Mouse (Mus musculus): ENCODE results near the gene Daxx. TPM values are rescaled to one million over a fixed set of nuclear protein-coding genes. Genes with fewer than 3 reads are reported as not detected.

Daxx gene
- polyA plus RNA-seq, 1 experiment from 2014 or later: 79.3 TPM

DNA sequence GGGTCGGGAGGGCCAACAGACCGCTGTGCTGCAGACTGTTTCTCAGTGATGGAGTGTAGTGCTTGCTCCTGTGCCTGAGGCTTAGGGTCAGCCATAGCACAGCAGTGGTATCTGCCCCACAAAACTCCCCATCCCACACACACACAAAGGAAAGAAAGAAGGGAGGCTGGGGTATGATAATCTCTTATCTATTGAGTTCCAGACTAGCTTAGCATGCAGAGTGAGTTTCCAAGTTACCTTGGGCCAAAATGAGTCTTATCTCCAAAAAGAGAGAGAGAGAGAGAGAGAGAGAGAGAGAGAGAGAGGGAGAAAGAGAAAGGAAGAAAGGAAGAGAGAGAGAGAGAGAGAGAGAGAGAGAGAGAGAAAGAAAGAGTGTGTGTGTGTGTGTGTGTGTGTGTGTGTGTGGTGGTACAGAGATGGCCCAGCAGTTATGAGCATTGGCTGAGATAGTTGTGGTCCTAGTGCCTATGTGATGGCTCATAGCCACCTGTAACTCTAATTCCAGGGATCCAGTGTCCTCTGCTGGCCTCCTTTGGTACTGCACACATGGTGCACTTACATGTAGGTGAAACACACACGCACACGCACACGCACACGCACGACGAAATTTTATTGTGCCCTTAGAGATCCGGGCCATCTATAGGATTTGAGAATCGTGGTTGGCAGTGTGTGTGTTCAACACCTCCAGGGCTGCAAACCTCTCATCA lies 15.5 kb downstream of the Daxx start:
- H3K27me3 ChIP-seq: no peaks in the 10 kb centered on the region
- H3K9ac ChIP-seq (replicated peaks): no peak overlapping the region
- no peak overlapping the region for H3K4me2 ChIP-seq
- H3K9me3 ChIP-seq: no peaks in the 10 kb centered on the region
- H3K4me1 ChIP-seq (replicated peaks): peaks cover 14% of the 10 kb centered on the region
- peaks cover 29% of the 10 kb centered on the region for H3K36me3 ChIP-seq
- H3K27ac ChIP-seq: no peak overlapping the region
- ATAC-seq (ENCODE audit: insufficient number of reproducible peaks, insufficient read depth, low FRiP score, low TSS enrichment, low read depth): no peak
- H3K4me3 ChIP-seq (replicated peaks): no peak overlapping the region
- WGBS: 83% methylated on average over 10 of the region's 10 CpGs

- H3K36me3 ChIP-seq: peaks cover 29% of the 10 kb centered on the region
Measured at GRCm38 (mm10) chr17:33925406-33926116, 16.3 kb downstream of the Daxx start.

GRCm38 (mm10) chr17:33926207-33926932 lies 17.2 kb downstream of the Daxx start:
- no peak overlapping the region for H3K4me2 ChIP-seq
- peaks cover 15% of the 10 kb centered on the region for H3K4me1 ChIP-seq (replicated peaks)
- H3K9ac ChIP-seq (replicated peaks): no peak overlapping the region
- H3K27me3 ChIP-seq: no peaks in the 10 kb centered on the region
- peaks cover 29% of the 10 kb centered on the region for H3K36me3 ChIP-seq
- no peak overlapping the region for H3K27ac ChIP-seq
- 79% methylated on average over 17 of the region's 17 CpGs for WGBS
- H3K9me3 ChIP-seq: no peaks in the 10 kb centered on the region
- ATAC-seq (ENCODE audit: insufficient number of reproducible peaks, insufficient read depth, low FRiP score, low TSS enrichment, low read depth): no peak
- no peak overlapping the region for H3K4me3 ChIP-seq (replicated peaks)

More at GRCm38 (mm10) chr17:33925406-33926116, 16.3 kb downstream of the Daxx start:
- 81% methylated on average over 21 of the region's 21 CpGs for WGBS
- H3K27me3 ChIP-seq: no peaks in the 10 kb centered on the region
- no peak overlapping the region for H3K9ac ChIP-seq (replicated peaks)
- peaks cover 9% of the 10 kb centered on the region for H3K4me1 ChIP-seq (replicated peaks)
- no peak overlapping the region for H3K4me3 ChIP-seq (replicated peaks)
- no peak overlapping the region for H3K4me2 ChIP-seq
- ATAC-seq (ENCODE audit: insufficient number of reproducible peaks, insufficient read depth, low FRiP score, low TSS enrichment, low read depth): no peak
- H3K9me3 ChIP-seq: no peaks in the 10 kb centered on the region
- no peak overlapping the region for H3K27ac ChIP-seq

GRCm38 (mm10) chr17:33928251-33928947 lies 19.2 kb downstream of the Daxx start:
- Histone ChIP-seq H3K4me3 (replicated peaks) (peak overlapping the region; percentile 73), H3K9me3 (no peaks in the 10 kb centered on the region), H3K4me2 (peak overlapping the region; percentile 88), H3K36me3 (peaks cover 45% of the 10 kb centered on the region), H3K9ac (replicated peaks) (peak overlapping the region; percentile 74), H3K4me1 (replicated peaks) (peaks cover 18% of the 10 kb centered on the region), H3K27me3 (no peaks in the 10 kb centered on the region), H3K27ac (no peak overlapping the region)
- 63% methylated on average over 21 of the region's 21 CpGs for WGBS
- no peak for ATAC-seq (ENCODE audit: insufficient number of reproducible peaks, insufficient read depth, low FRiP score, low TSS enrichment, low read depth)

GRCm38 (mm10) chr17:33929371-33930279 lies 20.4 kb downstream of the Daxx start, which contains the start of gene Rgl2:
Gene Rgl2 (plus strand): TSS chr17:33929543.
- H3K9ac ChIP-seq (replicated peaks): peak within 1 kb of the TSS; percentile 74
- peak; percentile 63 for ATAC-seq (ENCODE audit: insufficient number of reproducible peaks, insufficient read depth, low FRiP score, low TSS enrichment, low read depth)
- under 1% methylated on average over 73 of the region's 80 CpGs for WGBS
- H3K4me3 ChIP-seq (replicated peaks): peak within 1 kb of the TSS; percentile 73
- H3K9me3 ChIP-seq: no peaks in the 10 kb centered on the region
- H3K4me2 ChIP-seq: peak within 1 kb of the TSS; percentile 88
- no peaks in the 10 kb centered on the region for H3K27me3 ChIP-seq
- H3K27ac ChIP-seq: peak within 1 kb of the TSS; percentile 97
- H3K4me1 ChIP-seq (replicated peaks): peaks cover 18% of the 10 kb centered on the region
- peaks cover 57% of the 10 kb centered on the region for H3K36me3 ChIP-seq

- no peaks in the 10 kb centered on the region for H3K27me3 ChIP-seq
- H3K4me1 ChIP-seq (replicated peaks): peaks cover 18% of the 10 kb centered on the region
- H3K4me2 ChIP-seq: peak overlapping the region; percentile 88
- under 1% methylated on average over 45 of the region's 45 CpGs for WGBS
- H3K27ac ChIP-seq: peak overlapping the region; percentile 97
- peak overlapping the region; percentile 74 for H3K9ac ChIP-seq (replicated peaks)
- peaks cover 59% of the 10 kb centered on the region for H3K36me3 ChIP-seq
- no peak for ATAC-seq (ENCODE audit: insufficient number of reproducible peaks, insufficient read depth, low FRiP score, low TSS enrichment, low read depth)
- peak overlapping the region; percentile 73 for H3K4me3 ChIP-seq (replicated peaks)
- H3K9me3 ChIP-seq: no peaks in the 10 kb centered on the region
Measured at GRCm38 (mm10) chr17:33930280-33931158, 21.3 kb downstream of the Daxx start.

DNA sequence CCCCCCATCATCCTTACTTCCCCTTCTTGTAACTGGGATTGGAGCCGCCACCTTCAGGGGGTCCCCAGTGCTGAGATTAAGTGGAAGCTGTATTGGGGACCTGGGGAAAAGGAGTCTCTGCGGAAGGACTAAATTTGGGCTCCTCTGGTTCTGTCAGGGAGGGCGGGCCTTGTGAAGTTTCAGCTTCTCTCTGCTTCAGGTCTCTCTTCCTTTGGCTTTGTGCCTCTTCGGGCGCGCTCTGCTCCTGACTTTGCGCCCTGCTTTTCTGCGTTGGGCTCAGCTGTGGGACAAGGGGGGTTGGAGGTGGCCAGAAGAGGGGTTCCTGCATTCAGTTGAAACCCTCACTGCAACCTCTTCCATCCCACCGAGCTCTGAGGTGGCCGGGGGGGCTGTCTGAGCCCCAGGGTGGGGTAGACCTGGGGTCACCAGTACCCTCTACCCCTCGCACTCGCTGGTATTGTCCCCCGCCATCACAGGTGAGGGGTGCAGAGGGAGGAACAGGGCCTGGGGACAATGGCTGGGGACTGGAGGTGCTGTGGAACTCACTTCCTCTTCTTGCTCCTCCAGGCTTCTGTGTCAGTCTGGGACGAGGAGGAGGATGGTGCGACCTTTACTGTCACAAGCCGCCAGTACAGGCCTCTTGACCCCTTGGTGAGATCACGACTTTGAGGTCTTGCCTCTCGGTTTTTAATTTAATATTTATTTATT lies 22.1 kb downstream of the Daxx start:
- 0 out of 2 replicates have a peak overlapping the region, but pooled peaks have one; percentile 17 for H3K27ac ChIP-seq
- H3K27me3 ChIP-seq: no peaks in the 10 kb centered on the region
- no peak for ATAC-seq (ENCODE audit: insufficient number of reproducible peaks, insufficient read depth, low FRiP score, low TSS enrichment, low read depth)
- H3K36me3 ChIP-seq: peaks cover 59% of the 10 kb centered on the region
- 31% methylated on average over 18 of the region's 18 CpGs for WGBS
- H3K9ac ChIP-seq (replicated peaks): peak overlapping the region; percentile 74; the same call in 1 of the 2 replicates
- peaks cover 18% of the 10 kb centered on the region for H3K4me1 ChIP-seq (replicated peaks)
- H3K9me3 ChIP-seq: no peaks in the 10 kb centered on the region
- peak overlapping the region; percentile 88 for H3K4me2 ChIP-seq
- H3K4me3 ChIP-seq (replicated peaks): peak overlapping the region; percentile 73

- WGBS: 89% methylated on average over 11 of the region's 11 CpGs
- H3K27ac ChIP-seq: no peak overlapping the region
- 0 out of 2 replicates have a peak overlapping the region, but pooled peaks have one; percentile 88 for H3K4me2 ChIP-seq
- ATAC-seq (ENCODE audit: insufficient number of reproducible peaks, insufficient read depth, low FRiP score, low TSS enrichment, low read depth): no peak
- no peaks in the 10 kb centered on the region for H3K27me3 ChIP-seq
- H3K9me3 ChIP-seq: no peaks in the 10 kb centered on the region
- H3K36me3 ChIP-seq: peaks cover 58% of the 10 kb centered on the region
- no peak overlapping the region for H3K9ac ChIP-seq (replicated peaks)
- H3K4me1 ChIP-seq (replicated peaks): peaks cover 18% of the 10 kb centered on the region
- H3K4me3 ChIP-seq (replicated peaks): no peak overlapping the region
Measured at GRCm38 (mm10) chr17:33931947-33932346, 22.7 kb downstream of the Daxx start.

GRCm38 (mm10) chr17:33932448-33932847 lies 23.2 kb downstream of the Daxx start:
- Histone ChIP-seq H3K27ac (no peak overlapping the region), H3K27me3 (no peaks in the 10 kb centered on the region), H3K9ac (replicated peaks) (no peak overlapping the region), H3K4me2 (no peak overlapping the region), H3K4me1 (replicated peaks) (peaks cover 18% of the 10 kb centered on the region), H3K36me3 (peaks cover 60% of the 10 kb centered on the region), H3K4me3 (replicated peaks) (no peak overlapping the region), H3K9me3 (no peaks in the 10 kb centered on the region)
- 89% methylated on average over 14 of the region's 14 CpGs for WGBS
- no peak for ATAC-seq (ENCODE audit: insufficient number of reproducible peaks, insufficient read depth, low FRiP score, low TSS enrichment, low read depth)

All from limb, embryonic 12.5 days (tissue).